Mouse (Mus musculus): Measurements from ENCODE around the gene Baz1b. TPM values are rescaled to one million over a fixed set of nuclear protein-coding genes. Genes with fewer than 3 reads are reported as not detected.
A peak's percentile ranks its signal among the peaks of the same experiment; 100 is the strongest.
"Not testable (repeated sequence)": the region's sequence is repeated elsewhere in the genome, so short reads cannot be mapped to it uniquely, and the experiment has no call there.

Baz1b gene
- total RNA-seq, 4 experiments from 2014 or later, result 34.2 to 36.5 (median 35.3) TPM

DNA sequence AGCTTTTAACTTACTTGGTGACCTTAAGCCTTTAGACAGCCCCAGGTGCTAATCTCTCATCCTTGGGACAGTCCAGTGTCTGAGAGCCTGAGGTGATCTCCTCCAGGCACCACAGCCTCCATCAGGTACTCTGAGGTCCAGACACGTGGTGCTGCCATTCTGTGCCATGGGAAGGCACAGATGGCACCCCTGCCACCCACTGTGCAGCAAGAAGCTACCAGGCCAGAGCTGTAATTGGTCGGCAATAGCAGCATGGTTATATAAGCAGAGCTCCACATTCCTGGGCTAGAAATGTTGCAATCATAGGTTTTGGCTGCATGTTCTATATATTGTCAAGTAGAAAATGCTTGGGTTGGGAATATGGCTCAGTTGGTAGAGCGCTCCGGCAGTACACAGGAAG, 8.1 kb upstream of the Baz1b start:
- no peak for DNase-seq (ENCODE audit: low spot score in 2 of 2)

DNA sequence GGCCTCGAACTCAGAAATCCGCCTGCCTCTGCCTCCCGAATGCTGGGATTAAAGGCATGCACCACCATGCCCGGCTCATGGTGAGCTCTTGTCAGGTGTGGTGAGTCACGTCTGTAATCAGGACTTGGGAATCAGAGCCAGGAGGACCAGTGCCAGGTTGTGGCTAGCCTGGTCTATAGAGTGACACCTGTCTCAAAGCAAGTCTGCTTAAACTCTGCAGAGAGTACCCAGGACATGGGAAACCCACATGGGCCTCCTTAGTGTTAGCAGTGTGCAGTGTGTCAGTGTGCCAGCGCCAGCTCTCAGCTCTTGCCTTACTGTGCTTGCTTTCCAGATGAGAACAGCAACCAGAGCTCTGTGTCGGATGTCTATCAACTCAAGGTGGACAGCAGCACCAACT, 7.4 kb upstream of the Baz1b start:
- DNase-seq (ENCODE audit: low spot score in 2 of 2), result no peak

DNA sequence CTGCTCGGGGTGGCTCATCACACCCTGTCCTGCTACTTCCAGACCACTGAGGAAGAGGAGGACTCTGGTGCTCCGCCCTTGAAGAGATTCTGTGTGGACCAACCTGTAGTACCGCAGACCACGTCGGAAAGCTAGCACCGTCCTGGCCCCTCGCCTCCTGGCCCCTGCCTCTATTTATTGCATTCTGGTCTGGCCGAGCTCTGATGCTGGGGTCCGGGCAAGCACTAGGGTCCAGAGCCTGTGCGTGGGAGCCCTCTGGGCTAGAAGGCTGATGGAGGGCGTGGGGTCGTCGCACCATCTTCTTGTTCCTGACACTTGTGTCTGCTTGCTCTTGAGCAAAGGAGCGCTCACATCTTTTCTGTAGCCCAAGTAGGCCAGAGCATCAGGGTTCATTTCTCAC, 6.3 kb upstream of the Baz1b start:
- no peak for DNase-seq (ENCODE audit: low spot score in 2 of 2)

DNA sequence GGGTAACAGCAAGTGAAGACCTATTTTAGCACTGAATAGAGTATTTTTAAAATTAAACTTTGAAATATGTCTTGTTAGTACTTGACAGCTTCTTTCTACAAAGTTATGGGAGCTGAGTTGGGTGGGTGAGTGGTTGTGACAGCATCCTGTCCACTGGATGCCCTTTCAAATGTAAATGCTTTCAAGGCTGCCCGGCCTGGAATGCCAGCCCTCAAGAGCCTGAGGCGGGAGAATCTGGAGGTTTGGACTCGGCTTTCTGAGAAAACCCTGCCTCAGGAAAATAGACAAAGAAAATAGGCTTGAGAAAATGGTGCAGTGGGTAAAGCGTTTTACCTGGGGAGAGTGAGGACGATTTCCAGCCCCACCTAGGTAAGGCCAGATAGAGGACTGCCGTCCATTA, 5.3 kb upstream of the Baz1b start:
- DNase-seq (ENCODE audit: low spot score in 2 of 2), result no peak

DNA sequence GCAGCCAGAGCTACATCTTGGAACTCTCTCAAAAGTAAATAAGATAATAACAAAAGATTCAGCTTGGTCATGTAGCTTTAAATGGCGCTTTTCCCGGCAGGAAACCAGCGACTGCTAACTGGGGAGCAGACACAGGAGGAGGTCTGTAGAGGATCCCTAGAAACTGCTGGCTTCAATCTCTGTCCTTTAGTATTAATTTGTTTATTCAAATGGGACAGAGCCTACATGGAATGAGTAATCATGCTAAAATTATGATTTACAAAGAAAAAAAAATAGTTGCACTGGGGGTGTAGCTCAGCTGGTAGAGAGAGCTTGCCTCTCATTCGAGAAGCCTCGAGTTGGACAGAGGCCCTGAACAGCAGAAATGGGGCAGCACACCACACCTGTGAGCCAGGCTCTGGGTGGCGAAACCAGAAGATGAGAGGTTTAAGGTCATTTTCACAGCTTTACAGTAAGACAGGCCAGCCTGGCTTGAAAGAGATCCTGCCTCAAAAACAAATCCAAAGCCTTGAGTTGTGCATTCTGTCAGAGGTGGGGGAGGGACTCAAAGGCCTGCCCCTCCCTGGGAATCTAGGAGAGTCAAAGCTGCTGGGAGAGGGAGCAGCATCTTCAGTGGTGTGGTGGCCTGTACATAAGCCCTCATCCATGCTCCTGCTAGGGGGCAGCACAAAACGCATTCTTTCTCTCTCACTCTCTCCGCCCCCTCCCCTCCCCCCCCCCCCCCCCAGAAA, 3.8 kb upstream of the Baz1b start:
- no peak for DNase-seq (ENCODE audit: low spot score in 2 of 2)

DNA sequence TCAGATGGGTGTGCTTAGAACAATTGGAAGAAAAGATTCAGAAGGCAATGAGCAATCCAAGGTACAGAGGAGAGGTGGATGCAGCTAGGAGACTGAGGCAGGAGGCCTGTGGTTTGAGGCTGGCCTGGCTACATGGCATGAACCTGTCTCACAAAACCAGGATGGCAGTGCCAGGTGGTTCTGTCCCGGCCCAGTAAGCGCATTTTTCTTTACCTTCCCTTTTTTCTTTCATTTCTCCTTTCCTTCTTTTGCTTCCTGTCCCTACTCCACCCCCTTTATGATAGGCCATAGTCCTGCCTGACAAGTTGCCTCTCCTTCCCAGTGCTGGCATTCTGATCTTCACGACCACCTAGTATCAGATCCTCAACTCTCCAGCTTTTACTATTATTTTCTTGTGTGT, 2.0 kb upstream of the Baz1b start:
- DNase-seq (ENCODE audit: low spot score in 2 of 2), result no peak

DNA sequence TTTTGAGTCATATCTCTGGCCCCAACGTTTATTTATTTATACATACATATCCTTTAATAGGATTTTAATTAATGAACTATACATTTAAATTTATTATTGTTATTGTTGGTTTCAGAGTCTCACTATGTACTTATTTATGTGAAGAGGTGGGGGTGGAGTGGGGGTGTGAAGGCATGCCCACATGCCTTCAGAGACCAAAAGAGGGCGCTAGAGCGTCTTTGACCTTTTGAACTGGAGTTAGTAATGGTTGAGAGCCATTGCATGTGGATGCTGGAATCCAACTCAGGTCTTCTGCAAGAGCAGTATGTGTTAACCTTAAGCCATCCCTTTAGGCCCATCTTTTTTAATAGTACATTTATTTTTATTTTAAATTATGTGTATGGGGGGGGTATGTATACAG, 1.5 kb upstream of the Baz1b start:
- DNase-seq (ENCODE audit: low spot score in 2 of 2), result no peak

DNA sequence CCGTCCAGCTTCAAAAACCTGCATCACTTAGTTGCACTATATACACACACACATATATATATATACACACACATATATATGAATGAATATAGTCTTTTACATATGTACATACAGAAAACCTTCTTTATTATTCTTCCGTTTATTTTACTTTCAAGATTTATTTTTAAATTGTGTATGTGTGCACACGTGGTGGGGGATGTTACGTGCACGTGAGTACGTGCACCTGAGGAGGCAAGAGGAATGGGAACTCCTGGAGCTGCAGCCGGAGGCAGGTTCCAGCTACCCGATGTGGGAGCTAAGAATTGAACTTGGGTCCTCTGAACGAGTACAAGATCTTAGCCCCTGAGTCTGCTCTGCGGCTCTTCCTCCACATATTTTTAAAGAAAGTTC, 838 bp upstream of the Baz1b start:
- DNase-seq (ENCODE audit: low spot score in 2 of 2), result no peak

DNA sequence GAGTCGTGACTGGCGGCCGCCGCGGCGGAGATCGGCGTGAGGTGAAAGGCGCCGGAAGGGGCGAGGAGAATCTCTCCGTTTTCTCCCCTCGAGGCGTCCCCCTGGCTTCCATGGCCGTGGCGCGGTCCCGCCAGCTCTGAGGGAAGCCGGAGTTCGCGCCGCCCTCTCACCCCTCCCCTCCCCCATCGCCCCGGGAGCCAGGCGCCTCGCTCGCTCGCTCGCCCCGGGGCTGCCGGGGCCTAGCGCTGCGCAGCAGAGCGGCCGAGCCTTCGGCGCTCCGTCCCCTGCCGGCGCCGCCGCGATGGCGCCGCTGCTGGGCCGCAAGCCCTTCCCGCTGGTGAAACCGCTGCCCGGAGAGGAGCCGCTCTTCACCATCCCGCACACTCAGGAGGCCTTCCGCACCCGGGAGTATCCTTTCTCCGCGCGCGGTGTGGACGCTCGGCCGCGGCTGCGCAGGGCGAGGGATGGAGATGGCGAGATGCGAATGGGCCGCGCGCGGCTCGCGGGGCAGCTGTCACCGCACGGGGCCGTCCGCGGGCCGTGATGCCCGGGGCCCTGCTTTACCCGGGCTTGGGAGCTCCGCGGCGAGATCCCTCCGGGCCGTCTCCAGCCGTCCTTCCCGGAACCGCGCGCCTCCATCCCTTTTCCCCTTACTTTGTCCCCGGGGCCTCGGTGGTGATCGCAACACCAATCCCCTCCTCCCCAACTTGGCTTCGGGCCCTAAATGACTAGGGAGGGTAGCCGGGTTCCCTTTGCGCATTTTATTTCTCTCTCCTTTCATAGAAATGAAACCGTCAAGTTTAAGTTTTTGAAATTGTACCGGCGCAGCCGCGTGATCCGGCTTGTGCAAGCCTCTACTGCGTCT, 517 bp downstream of the Baz1b start:
- DNase-seq (ENCODE audit: low spot score in 2 of 2), result peak; percentile 16 to 24

DNA sequence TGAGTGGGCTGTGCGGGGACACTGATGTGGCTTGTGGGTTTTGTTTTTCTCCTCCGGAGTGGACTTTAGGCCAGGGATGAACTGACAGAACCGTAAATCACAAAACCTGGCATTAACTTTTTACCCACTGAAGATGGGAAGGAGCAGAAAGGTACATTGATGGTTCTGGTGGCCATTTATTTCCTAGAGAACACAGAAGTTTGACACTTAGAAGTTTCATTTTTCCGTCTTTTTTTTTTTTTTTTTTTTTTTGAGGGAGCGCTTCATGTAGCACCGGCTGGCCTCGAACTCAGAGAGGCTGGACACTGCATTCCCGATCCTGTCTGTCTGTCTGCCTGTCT, 1.1 kb downstream of the Baz1b start:
- no peak for DNase-seq (ENCODE audit: low spot score in 2 of 2)

DNA sequence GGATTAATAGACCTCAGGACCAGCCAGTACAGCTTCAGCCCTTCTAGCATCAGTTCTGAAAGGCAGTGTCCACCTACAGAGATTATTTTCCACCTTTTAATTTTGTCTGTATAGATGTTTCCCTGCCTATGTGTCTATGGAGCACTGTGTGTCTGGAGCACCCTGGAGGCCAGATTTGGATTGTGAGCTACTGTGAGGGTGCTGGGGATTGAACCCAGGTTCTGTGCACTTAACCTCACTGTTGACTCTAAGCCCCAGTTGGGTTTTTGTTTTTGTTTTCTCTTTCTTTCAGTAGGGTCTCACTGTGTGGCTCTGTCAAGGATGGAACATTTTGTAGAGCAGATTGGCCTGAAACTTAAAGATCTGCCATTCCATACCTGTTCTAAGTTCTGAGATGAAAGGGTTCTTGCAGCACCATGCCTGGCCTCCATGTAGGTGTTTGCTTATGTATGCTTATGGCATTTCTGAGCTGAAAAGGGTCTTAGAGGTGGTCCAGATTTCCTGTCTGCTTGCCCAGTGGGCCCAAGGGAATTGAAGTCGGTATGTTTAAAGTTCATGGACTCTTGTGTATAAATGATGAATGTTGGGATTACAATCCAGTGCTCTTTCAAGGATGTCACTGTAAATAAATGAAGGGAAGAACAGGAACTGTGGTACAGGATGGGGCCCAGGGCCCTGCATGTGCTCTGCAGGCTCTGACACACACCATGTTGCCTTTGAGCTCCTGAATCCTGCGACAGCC, 2.4 kb downstream of the Baz1b start:
- DNase-seq (ENCODE audit: low spot score in 2 of 2), result no peak

DNA sequence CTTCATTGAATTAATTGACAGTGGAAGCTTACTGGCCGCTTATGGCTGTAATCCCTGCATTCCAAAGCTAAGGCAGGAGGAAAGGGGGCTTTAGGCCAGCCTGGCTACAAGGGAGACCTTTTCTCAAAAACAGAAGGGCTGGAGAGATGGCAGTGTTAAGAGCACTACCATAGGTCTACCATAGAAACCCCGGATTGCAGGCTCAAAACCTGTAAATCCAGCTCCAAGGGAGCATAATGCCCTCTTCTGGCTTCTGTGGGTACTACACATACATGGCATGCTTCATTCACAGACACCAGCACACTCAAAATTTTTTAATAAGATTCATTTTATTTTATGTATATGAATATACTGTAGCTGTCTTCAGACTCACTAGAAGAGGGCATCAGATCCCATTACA, 4.6 kb downstream of the Baz1b start:
- DNase-seq (ENCODE audit: low spot score in 2 of 2), result peak; percentile 24 to 29

DNA sequence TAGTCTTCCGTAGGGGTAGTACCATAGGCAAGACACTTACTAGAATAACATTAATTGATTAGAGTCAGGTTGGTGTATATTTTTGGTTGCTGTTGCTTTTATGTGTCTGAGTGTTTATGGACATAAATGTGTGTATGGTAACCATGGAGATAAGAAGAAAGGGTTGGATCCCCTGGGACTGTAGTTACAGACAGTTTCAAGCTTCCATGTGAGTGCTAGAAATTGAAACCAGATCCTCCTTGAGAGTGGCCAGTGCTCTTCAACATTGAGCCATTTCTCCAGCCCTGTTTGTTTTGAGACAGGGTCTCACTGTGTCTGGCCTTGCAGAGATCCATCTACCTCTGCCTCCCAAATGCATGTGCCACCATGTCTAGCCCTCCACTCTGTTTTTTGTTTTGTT, 5.4 kb downstream of the Baz1b start:
- no peak for DNase-seq (ENCODE audit: low spot score in 2 of 2)

DNA sequence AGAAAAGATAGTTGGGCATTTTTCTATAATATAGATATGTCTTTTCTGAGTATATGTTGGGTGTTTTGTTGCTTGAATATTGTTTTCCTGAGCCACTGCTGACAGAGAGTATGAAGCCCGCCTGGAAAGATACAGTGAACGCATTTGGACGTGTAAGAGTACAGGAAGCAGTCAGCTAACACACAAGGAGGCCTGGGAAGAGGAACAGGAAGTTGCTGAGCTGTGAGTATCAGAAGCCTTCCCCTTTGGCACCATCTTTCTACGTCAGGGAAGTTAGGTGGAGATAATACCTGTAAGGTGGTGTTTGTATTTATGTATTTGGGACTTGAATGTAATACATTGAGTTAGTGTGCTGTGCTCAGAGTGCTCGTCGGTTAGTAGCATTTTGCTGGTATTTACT, 9.3 kb downstream of the Baz1b start:
- no peak for DNase-seq (ENCODE audit: low spot score in 2 of 2)

DNA sequence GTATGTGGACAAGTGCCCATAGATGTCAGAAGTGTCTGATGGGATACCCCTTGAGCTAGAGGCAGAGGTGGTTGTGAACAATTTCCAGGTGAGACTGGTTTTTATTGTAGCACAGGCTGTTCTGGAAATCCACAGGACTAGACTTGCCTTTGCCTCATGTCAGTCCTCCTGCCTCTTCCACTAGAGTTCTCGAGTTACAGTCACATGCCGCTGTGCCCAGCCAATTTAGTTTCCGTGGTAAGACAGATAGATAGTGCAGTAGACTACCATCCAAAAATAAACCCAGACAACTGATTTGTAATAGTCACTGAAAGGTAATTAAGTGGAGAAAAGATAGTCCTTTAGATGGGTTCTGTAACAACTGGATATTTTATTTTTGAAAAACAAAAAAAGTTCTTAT, 15.7 kb downstream of the Baz1b start:
- no peak for DNase-seq (ENCODE audit: low spot score in 2 of 2)

DNA sequence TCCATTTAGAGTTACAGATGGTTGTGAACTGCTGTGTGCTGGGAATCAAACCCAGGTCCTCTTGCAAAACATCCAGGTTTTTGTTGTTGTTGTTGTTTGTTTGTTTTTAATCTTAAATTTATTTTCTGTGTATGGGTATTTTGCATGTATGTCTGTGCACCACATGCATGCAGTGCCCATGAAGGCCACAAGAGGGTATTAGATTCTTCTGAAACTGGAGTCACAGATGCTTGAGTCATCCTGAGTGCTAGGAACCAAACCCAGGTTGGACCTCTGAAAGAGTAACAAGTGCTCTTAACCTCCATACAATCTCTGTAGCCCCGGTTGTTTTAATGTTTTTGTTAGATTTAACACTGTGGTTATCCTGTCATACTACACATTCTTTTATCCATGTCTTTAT, 21.1 kb downstream of the Baz1b start:
- no peak for DNase-seq (ENCODE audit: low spot score in 2 of 2)

DNA sequence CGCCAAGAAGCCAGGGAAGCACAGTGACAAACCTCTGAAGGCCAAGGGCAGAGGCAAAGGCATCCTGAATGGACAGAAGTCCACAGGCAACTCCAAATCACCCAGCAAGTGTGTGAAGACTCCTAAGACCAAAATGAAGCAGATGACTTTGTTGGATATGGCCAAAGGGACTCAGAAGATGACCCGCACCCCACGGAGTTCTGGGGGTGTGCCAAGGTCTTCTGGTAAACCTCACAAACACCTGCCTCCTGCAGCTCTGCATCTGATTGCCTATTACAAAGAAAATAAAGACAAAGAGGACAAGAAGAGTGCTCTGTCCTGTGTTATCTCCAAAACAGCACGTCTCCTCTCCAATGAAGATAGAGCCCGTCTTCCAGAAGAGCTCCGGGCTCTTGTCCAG, 29.8 kb downstream of the Baz1b start:
- no peak for DNase-seq (ENCODE audit: low spot score in 2 of 2)

DNA sequence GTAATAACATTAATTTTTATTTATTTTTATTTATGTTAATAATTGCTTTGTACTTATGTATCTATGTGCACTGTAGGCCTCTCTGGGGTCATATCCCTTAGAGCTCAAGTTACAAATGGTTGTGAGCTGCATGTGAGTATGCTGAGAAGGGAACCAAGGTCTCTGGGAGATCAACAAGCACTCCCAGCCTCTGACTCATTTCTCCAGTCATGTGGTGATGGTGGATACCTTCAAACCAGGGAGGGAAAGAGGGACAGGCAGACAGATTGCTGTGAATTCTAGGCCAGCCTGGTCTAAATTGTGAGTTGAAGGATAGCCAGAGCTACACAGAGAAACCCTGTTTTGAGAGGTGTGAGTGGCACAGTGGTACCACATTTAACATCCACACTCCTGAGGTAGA, 33.9 kb downstream of the Baz1b start:
- no peak for DNase-seq (ENCODE audit: low spot score in 2 of 2)

DNA sequence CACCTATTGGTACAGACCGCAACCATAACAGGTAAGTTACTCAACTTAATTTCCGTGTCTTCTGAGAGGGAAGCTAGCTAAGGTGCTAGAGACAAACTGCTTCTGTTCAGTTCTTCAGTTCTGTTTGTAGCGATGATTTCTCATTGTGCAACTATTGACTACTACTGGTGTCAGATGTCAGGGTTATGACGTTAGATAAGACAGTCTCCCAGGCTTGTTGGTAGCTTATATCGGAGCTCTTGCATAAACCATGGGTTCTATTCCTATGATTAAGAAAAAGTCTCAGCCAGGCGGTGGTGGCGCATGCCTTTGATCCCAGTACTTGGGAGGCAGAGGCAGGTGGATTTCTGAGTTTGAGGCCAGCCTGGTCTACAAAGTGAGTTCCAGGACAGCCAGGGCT, 35.0 kb downstream of the Baz1b start:
- DNase-seq (ENCODE audit: low spot score in 2 of 2), result no peak

DNA sequence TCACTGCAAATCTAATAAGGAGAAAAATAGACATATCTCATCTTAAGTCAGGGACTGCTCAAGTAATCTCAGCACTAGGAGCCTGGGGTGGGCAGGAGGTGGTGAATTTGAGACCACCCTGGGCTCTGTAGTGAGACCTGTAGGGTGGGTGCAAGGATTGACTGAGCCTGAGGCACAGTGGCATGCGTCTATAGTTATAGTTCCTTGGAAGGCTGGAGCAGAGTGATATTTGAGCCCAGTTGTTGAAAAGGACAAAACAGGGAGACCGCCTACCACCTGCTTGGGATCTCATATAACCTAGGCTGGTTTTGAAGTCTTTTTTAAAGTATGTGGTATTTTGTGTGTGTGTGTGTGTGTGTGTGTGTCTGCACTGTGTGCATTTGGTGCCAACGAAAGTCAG, 37.1 kb downstream of the Baz1b start:
- DNase-seq (ENCODE audit: low spot score in 2 of 2), result no peak

DNA sequence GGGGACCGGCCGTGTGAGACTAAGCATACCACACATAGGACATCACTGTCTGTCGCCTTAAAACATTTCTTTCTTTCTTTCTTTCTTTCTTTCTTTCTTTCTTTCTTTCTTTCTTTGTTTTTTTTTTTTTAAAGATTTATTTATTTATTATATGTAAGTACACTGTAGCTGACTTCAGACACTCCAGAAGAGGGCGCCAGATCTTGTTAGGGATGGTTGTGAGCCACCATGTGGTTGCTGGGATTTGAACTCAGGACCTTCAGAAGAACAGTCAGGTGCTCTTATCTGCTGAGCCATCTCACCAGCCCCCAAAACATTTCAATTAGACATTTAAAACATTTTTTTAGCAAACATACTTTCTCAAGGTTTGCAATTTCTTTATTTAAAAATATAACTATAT, 38.8 kb downstream of the Baz1b start:
- not testable (repeated sequence) for DNase-seq (ENCODE audit: low spot score in 2 of 2)

DNA sequence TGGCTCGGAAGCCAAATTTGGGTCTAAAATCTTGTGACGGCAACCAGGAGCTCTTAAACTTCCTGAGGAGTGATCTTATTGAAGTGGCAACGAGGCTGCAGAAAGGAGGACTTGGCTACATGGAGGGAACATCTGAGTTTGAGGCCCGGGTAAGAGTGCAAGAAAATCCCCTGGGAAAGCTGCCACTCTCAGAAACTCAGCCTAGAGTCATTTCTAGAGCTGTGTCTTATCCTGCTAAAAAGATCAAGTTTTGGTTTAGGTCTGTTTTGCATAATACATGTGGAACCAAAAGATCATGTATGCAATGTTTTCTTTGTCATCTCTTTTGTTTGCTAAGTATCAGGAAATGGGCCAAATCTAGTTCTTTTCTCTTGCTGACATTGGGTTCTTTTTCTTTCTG, 43.1 kb downstream of the Baz1b start:
- DNase-seq (ENCODE audit: low spot score in 2 of 2), result no peak

All from gastrocnemius, adult 8-10 months (tissue).